Mouse (Mus musculus) CH12.LX (cell line): Measurements from ENCODE around the gene Trappc2l.

Source experiments
- CTCF ChIP-seq, 2 experiments: IDR thresholded peaks in 1 of 2; conservative IDR thresholded peaks in 1 of 2; 2 replicates each; pipeline ENCODE4 v1.5.1; 2011 to 2012; ENCODE audit warnings: low read depth in 2 of 2, low read length in 2 of 2, improper control_type of control experiment in 1 of 2, inconsistent platforms in 1 of 2, mild to moderate bottlenecking in 1 of 2, moderate library complexity in 1 of 2
- HCFC1 ChIP-seq: IDR thresholded peaks from 2 replicates; pipeline ENCODE4 v1.6.1; 2012; ENCODE audit warnings: low read depth, mild to moderate bottlenecking, inconsistent platforms, low read length, improper control_type of control experiment
- MAFK ChIP-seq: IDR thresholded peaks from 2 replicates; pipeline ENCODE4 v1.6.1; 2011; ENCODE audit warnings: low read length, improper control_type of control experiment; ENCODE audit not compliant: insufficient replicate concordance
- POLR2A ChIP-seq: IDR thresholded peaks from 2 replicates; pipeline ENCODE4 v1.6.1; 2011; ENCODE audit warnings: low read depth, mild to moderate bottlenecking, improper control_type of control experiment, low read length
- RAD21 ChIP-seq: IDR thresholded peaks from 2 replicates; pipeline ENCODE4 v1.6.1; 2011; ENCODE audit warnings: low read depth, mild to moderate bottlenecking, low read length, improper control_type of control experiment, moderate library complexity
- ZMIZ1 ChIP-seq: IDR thresholded peaks from 2 replicates; pipeline ENCODE4 v1.6.1; 2012; ENCODE audit warnings: low read depth, mild to moderate bottlenecking, inconsistent platforms, low read length, improper control_type of control experiment

GRCm38 (mm10) chr8:122622727-122623126, 11.3 kb downstream of the Trappc2l start, which contains the start of gene Pabpn1l:
- no peak for TF ChIP-seq CTCF (conservative IDR thresholded peaks at IDR 0.05 in 1 of 2, IDR thresholded peaks at IDR 0.05 in 1 of 2; ENCODE audit: low read depth in 2 of 2, low read length in 2 of 2)
- no peak for TF ChIP-seq ZMIZ1
- TF ChIP-seq POLR2A: no peak
- TF ChIP-seq RAD21: no peak
- TF ChIP-seq MAFK: no peak
- TF ChIP-seq HCFC1: no peak
